Mouse (Mus musculus): ENCODE measurements around the gene Lrrc9.

GRCm38 (mm10) chr12:72441839-72442576 is at the start of gene Lrrc9:
- TF ChIP-seq TCF12 (IDR thresholded peaks at IDR 0.05; ENCODE audit: insufficient read depth, poor library complexity, severe bottlenecking) (no peak), POLR2A (IDR thresholded peaks at IDR 0.05; ENCODE audit: insufficient read length, low read depth) (no peak), USF1 (IDR thresholded peaks at IDR 0.05; ENCODE audit: low read depth) (no peak), MAX (IDR thresholded peaks at IDR 0.05; ENCODE audit: low read depth) (no peak), CEBPB (IDR thresholded peaks at IDR 0.05; ENCODE audit: insufficient read depth, poor library complexity, severe bottlenecking) (no peak), REST (IDR thresholded peaks at IDR 0.05; ENCODE audit: insufficient read depth, insufficient read length) (no peak), MYOG (IDR thresholded peaks at IDR 0.05; ENCODE audit: control insufficient read depth in 1 of 3, insufficient read depth in 1 of 3, insufficient read length in 2 of 3, low read depth in 2 of 3) (no peak)

All from myocyte (in vitro differentiated cells).